In the genomic region with DNA sequence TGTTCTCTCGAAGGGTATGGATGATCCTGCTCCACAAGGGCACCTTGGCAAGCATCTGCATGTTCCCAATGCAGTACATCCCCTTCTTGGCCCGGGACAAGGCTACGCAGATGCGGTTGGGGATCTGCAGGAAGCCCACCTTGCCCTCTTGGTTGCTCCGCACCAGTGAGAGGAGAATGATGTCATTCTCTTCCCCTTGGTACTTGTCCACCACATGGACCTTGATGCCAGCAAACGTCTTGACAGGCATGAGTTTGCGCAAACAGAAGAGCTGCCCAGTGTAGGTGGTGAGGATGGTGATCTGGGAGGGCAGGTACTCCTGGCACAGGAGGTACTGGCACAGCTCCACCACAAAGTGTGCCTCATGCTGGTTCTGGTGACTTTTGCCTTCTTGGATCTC, we compare ENCODE assay signal across 13 mouse cellular contexts.
"Had no signal": no experiment of that assay in that cellular context is flagged by ENCODE, and none has a peak within 500 bp of the region (broad histone marks: within the 10 kb centered on the region; RNA-seq: fewer than 3 reads in every experiment).

No protein-coding gene starts in this region.

- H3K4me3 ChIP-seq: kidney, embryonic 15.5 days; limb, embryonic 13.5 days; midbrain, embryonic 10.5 days; myocyte; neural tube, embryonic 15.5 days had no signal

- H3K27me3 ChIP-seq: kidney, embryonic 15.5 days; limb, embryonic 13.5 days; neural tube, embryonic 15.5 days had no signal

- H3K9me3 ChIP-seq: kidney, embryonic 15.5 days; limb, embryonic 13.5 days; midbrain, embryonic 10.5 days; neural tube, embryonic 15.5 days had no signal

- H3K9ac ChIP-seq: kidney, embryonic 15.5 days; limb, embryonic 13.5 days; neural tube, embryonic 15.5 days had no signal

- DNase-seq: kidney, postnatal 14 days; lung, adult 18-20 months; lung, postnatal 4 days; midbrain, embryonic 14.5 days; right cerebral cortex, adult 18-20 months; right cerebral cortex, postnatal 25 days; thymus, postnatal 4 days had no signal

- H3K4me2 ChIP-seq: kidney, embryonic 15.5 days; limb, embryonic 13.5 days; neural tube, embryonic 15.5 days had no signal

- H3K4me1 ChIP-seq: kidney, embryonic 15.5 days; limb, embryonic 13.5 days; midbrain, embryonic 10.5 days; neural tube, embryonic 15.5 days had no signal

- H3K27ac ChIP-seq: kidney, embryonic 15.5 days; limb, embryonic 13.5 days; midbrain, embryonic 10.5 days; neural tube, embryonic 15.5 days; stomach, postnatal 0 days had no signal
